Mouse (Mus musculus) limb, embryonic 14.5 days (tissue): ENCODE results near the gene Rab39. TPM values are rescaled to one million over a fixed set of nuclear protein-coding genes. Genes with fewer than 3 reads are reported as not detected.

ENCODE experiments used
- ATAC-seq: fragments of 200-750 bp; cut with Nextera tagmentation; 2 replicates; pipeline ENCODE4 v1.8.0; 2017; ENCODE audit warnings: low read depth, moderate number of reproducible peaks, moderate TSS enrichment; ENCODE audit not compliant: low FRiP score
- DNase-seq: peaks from one replicate; pipeline ENCODE4 v3.0.0-alpha.2; 2015; ENCODE audit warnings: low spot score
- H3K27ac ChIP-seq: fragments of 300-500 bp; sonication (generic); replicated peaks from 2 replicates; pipeline ENCODE4 v1.5.1; 2014; ENCODE audit warnings: low read depth, mild to moderate bottlenecking, low read length, moderate library complexity, mixed read lengths
- H3K27me3 ChIP-seq: fragments of 300-500 bp; sonication (generic); 2 replicates; pipeline ENCODE4 v1.6.1; 2014; ENCODE audit warnings: low read length, mixed read lengths; ENCODE audit not compliant: control insufficient read depth, insufficient read depth
- H3K36me3 ChIP-seq: fragments of 300-500 bp; sonication (generic); 2 replicates; pipeline ENCODE4 v1.6.1; 2014; ENCODE audit warnings: mild to moderate bottlenecking, low read length, moderate library complexity, mixed read lengths; ENCODE audit not compliant: control insufficient read depth, insufficient read depth
- H3K4me1 ChIP-seq: fragments of 300-500 bp; sonication (generic); 2 replicates; pipeline ENCODE4 v1.6.1; 2014; ENCODE audit warnings: antibody characterized with exemption, low read length, mixed read lengths; ENCODE audit not compliant: control insufficient read depth, insufficient read depth
- H3K4me2 ChIP-seq: fragments of 300-500 bp; sonication (generic); replicated peaks from 2 replicates; pipeline ENCODE4 v1.6.1; 2014; ENCODE audit warnings: low read depth, mild to moderate bottlenecking, low read length, moderate library complexity; ENCODE audit not compliant: severe bottlenecking
- H3K4me3 ChIP-seq: fragments of 300-500 bp; sonication (generic); replicated peaks from 2 replicates; pipeline ENCODE4 v1.5.1; 2014; ENCODE audit warnings: low read length
- H3K9ac ChIP-seq: fragments of 300-500 bp; sonication (generic); 2 replicates; pipeline ENCODE4 v1.6.1; 2014; ENCODE audit warnings: mild to moderate bottlenecking, low read depth, low read length, moderate library complexity; ENCODE audit not compliant: severe bottlenecking
- H3K9me3 ChIP-seq: fragments of 300-500 bp; sonication (generic); 2 replicates; pipeline ENCODE4 v1.6.1; 2016; ENCODE audit warnings: low read length; ENCODE audit not compliant: control insufficient read depth
- POLR2A ChIP-seq: fragments of 200-500 bp; IDR thresholded peaks from 2 replicates; pipeline ENCODE4 v1.8.0; 2012; ENCODE audit warnings: inconsistent platforms, mild to moderate bottlenecking, moderate library complexity, borderline replicate concordance; ENCODE audit not compliant: insufficient read depth, insufficient read length; ENCODE audit errors: extremely low read depth
- WGBS: fragments of 180-500 bp; shearing (Covaris S2); extraction: QIAGEN DNeasy Blood & Tissue Kit; methylation state at CpG from one replicate; pipeline ENCODE4 v1.1.7; 2014; 5-methylcytosine and 5-hydroxymethylcytosine counted together
- polyA plus RNA-seq, 2 experiments: library from polyadenylated mRNA; depleted of rRNA in 1 of 2; stranded (reverse) in 1 of 2; unstranded in 1 of 2; fragments of >200 nt; fragmentation: Nextera tagmentation in 1 of 2; extraction: Ambion mirVana in 1 of 2; gene quantifications; 2 replicates each; pipeline versions ENCODE4 v1.2.1 to v1.2.3; 2012 to 2014

Gene Rab39
- polyA plus RNA-seq (2012; rRNA removed) = 0.20 and 0.25 TPM in 2 replicates
- 0.28 and 0.81 TPM in 2 replicates for polyA plus RNA-seq (2014; fragmentation: Nextera tagmentation; extraction: Ambion mirVana)

- no peaks in the 10 kb centered on the region; the same call in 1 of the 2 replicates for H3K4me1 ChIP-seq
- no peak within 1 kb of the TSS for H3K27ac ChIP-seq
- no peaks in the 10 kb centered on the region for H3K36me3 ChIP-seq
- H3K9ac ChIP-seq = no peak within 1 kb of the TSS
- DNase-seq = peak; percentile 92
- peak within 1 kb of the TSS; percentile 80 for H3K4me2 ChIP-seq
- WGBS = 2% methylated on average over 28 of the region's 49 CpGs
- H3K27me3 ChIP-seq = peaks cover 14% of the 10 kb centered on the region
- peak within 1 kb of the TSS; percentile 43 for H3K4me3 ChIP-seq
- H3K9me3 ChIP-seq = no peaks in the 10 kb centered on the region
- no peak for TF ChIP-seq POLR2A
- peak; percentile 84 for ATAC-seq
Observed at GRCm38 (mm10) chr9:53705992-53706696, at the start of gene Rab39. Rab39 (minus strand) TSS chr9:53706232.

GRCm38 (mm10) chr9:53754801-53755200 lies 48.8 kb upstream of the Rab39 start:
- Histone ChIP-seq H3K36me3 (no peaks in the 10 kb centered on the region), H3K4me1 (no peaks in the 10 kb centered on the region), H3K9me3 (no peaks in the 10 kb centered on the region), H3K27me3 (no peaks in the 10 kb centered on the region), H3K27ac (no peak overlapping the region), H3K4me3 (no peak overlapping the region), H3K4me2 (no peak overlapping the region), H3K9ac (no peak overlapping the region)
- DNase-seq (no peak), ATAC-seq (no peak)
- no peak for TF ChIP-seq POLR2A

GRCm38 (mm10) chr9:53750899-53751298 lies 44.9 kb upstream of the Rab39 start:
- no peak overlapping the region for H3K4me3 ChIP-seq
- 43% methylated on average over 5 of the region's 5 CpGs for WGBS
- no peak overlapping the region for H3K9ac ChIP-seq
- no peaks in the 10 kb centered on the region for H3K4me1 ChIP-seq
- no peaks in the 10 kb centered on the region for H3K36me3 ChIP-seq
- H3K4me2 ChIP-seq = no peak overlapping the region
- H3K9me3 ChIP-seq = no peaks in the 10 kb centered on the region
- H3K27ac ChIP-seq = no peak overlapping the region
- H3K27me3 ChIP-seq = no peaks in the 10 kb centered on the region
- DNase-seq (no peak), ATAC-seq (no peak)
- TF ChIP-seq POLR2A = no peak

GRCm38 (mm10) chr9:53750411-53750810 lies 44.4 kb upstream of the Rab39 start:
- H3K27ac ChIP-seq = no peak overlapping the region
- TF ChIP-seq POLR2A = no peak
- WGBS = 86% methylated on average over 13 of the region's 13 CpGs

GRCm38 (mm10) chr9:53740829-53741404 lies 34.9 kb upstream of the Rab39 start:
- 31% methylated on average over 3 of the region's 3 CpGs for WGBS
- no peak for ATAC-seq
- H3K27me3 ChIP-seq = no peaks in the 10 kb centered on the region
- H3K36me3 ChIP-seq = no peaks in the 10 kb centered on the region
- DNase-seq = no peak
- no peak overlapping the region for H3K9ac ChIP-seq
- H3K9me3 ChIP-seq = no peaks in the 10 kb centered on the region
- no peak overlapping the region for H3K4me2 ChIP-seq
- no peaks in the 10 kb centered on the region for H3K4me1 ChIP-seq
- H3K27ac ChIP-seq = no peak overlapping the region
- no peak overlapping the region for H3K4me3 ChIP-seq
- no peak for TF ChIP-seq POLR2A

More at GRCm38 (mm10) chr9:53750411-53750810, 44.4 kb upstream of the Rab39 start:
- Histone ChIP-seq H3K27me3 (no peaks in the 10 kb centered on the region), H3K4me3 (no peak overlapping the region), H3K4me2 (no peak overlapping the region), H3K36me3 (no peaks in the 10 kb centered on the region), H3K4me1 (no peaks in the 10 kb centered on the region), H3K9ac (no peak overlapping the region), H3K9me3 (no peaks in the 10 kb centered on the region)
- DNase-seq (no peak), ATAC-seq (no peak)
